Comparison of ENCODE assay signal across 32 mouse cellular contexts in the genomic region with DNA sequence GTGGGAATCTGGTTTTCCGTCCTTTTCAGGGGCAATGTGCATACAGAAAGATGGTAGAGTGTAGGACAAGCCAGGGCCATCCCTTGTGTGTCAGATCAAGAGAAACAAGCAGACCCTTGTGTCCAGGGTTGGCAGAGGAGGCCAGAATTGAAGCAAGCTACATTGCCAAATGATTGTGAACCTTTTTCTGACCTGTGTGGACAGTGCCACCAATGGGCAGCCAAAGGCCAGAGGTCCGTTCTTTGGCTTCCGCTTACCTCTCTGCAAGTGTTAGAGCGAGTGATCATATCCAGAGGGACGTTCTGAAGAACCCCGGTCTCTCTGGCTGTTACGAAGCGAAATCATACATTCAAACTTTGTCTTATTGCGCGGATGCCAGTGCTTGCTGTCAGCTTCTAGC.
"Had no signal": no experiment of that assay in that cellular context is flagged by ENCODE, and none has a peak within 500 bp of the region (broad histone marks: within the 10 kb centered on the region; RNA-seq: fewer than 3 reads in every experiment).

No protein-coding gene starts in this region.

- ATAC-seq: hindbrain, embryonic 16.5 days; hindbrain, postnatal 0 days; inflammation-experienced regulatory T-cells, adult 6 months; intestine, embryonic 15.5 days; intestine, embryonic 16.5 days; intestine, postnatal 0 days had no signal

- H3K4me2 ChIP-seq: heart, embryonic 11.5 days; heart, embryonic 12.5 days; heart, embryonic 13.5 days; heart, embryonic 15.5 days; hindbrain, embryonic 12.5 days; hindbrain, embryonic 13.5 days; hindbrain, embryonic 14.5 days; hindbrain, embryonic 15.5 days; intestine, embryonic 15.5 days; kidney, embryonic 15.5 days had no signal

- H3K9ac ChIP-seq: heart, embryonic 12.5 days; heart, embryonic 13.5 days; heart, embryonic 15.5 days; hindbrain, embryonic 12.5 days; hindbrain, embryonic 13.5 days; hindbrain, embryonic 14.5 days; hindbrain, embryonic 15.5 days; intestine, embryonic 15.5 days; kidney, embryonic 15.5 days had no signal

- H3K4me3 ChIP-seq: heart, embryonic 12.5 days; heart, embryonic 13.5 days; heart, embryonic 15.5 days; hindbrain, embryonic 10.5 days; hindbrain, embryonic 12.5 days; hindbrain, embryonic 13.5 days; hindbrain, embryonic 15.5 days; intestine, embryonic 15.5 days; kidney, embryonic 15.5 days; left cerebral cortex, adult 2 months had no signal

- DNase-seq: heart, postnatal 10 days; heart, postnatal 14 days; heart, postnatal 36 days; heart, postnatal 4 days; kidney, adult 11 months; kidney, adult 18-20 months; kidney, adult 2 months; kidney, adult 8-10 months; kidney, adult 9 months; kidney, postnatal 10 days; kidney, postnatal 14 days; kidney, postnatal 36 days; kidney, postnatal 4 days; layer of hippocampus, postnatal 36 days had no signal

- H3K36me3 ChIP-seq: heart, embryonic 12.5 days; heart, embryonic 13.5 days; heart, embryonic 15.5 days; hindbrain, embryonic 10.5 days; hindbrain, embryonic 12.5 days; hindbrain, embryonic 13.5 days; hindbrain, embryonic 15.5 days; intestine, embryonic 15.5 days; kidney, embryonic 15.5 days had no signal

- H3K27ac ChIP-seq: heart, embryonic 13.5 days; heart, embryonic 15.5 days; hindbrain, embryonic 10.5 days; hindbrain, embryonic 12.5 days; hindbrain, embryonic 13.5 days; hindbrain, embryonic 14.5 days; hindbrain, embryonic 15.5 days; hindbrain, postnatal 0 days; intestine, embryonic 15.5 days; kidney, embryonic 15.5 days; kidney, postnatal 0 days had no signal

- H3K9me3 ChIP-seq: heart, embryonic 12.5 days; heart, embryonic 13.5 days; heart, embryonic 15.5 days; hindbrain, embryonic 10.5 days; hindbrain, embryonic 12.5 days; hindbrain, embryonic 13.5 days; hindbrain, embryonic 15.5 days; intestine, embryonic 15.5 days; kidney, embryonic 15.5 days had no signal

- H3K27me3 ChIP-seq: heart, embryonic 12.5 days; heart, embryonic 13.5 days; heart, embryonic 15.5 days; hindbrain, embryonic 12.5 days; hindbrain, embryonic 13.5 days; hindbrain, embryonic 15.5 days; intestine, embryonic 15.5 days; kidney, embryonic 15.5 days had no signal

- H3K4me1 ChIP-seq: hindbrain, embryonic 10.5 days; hindbrain, embryonic 12.5 days; hindbrain, embryonic 15.5 days; intestine, embryonic 15.5 days had no signal
